Mouse (Mus musculus): ENCODE results near the gene Psen1. TPM values are rescaled to one million over a fixed set of nuclear protein-coding genes. Genes with fewer than 3 reads are reported as not detected.

Psen1 gene
- polyA plus RNA-seq, 1 experiment from 2014 or later, result 72.7 TPM

GRCm38 (mm10) chr12:83781204-83781603 lies 93.3 kb downstream of the Psen1 start:
- Histone ChIP-seq H3K27me3 (ENCODE audit: control insufficient read depth, insufficient read depth, low read depth, low read length) (no peaks in the 10 kb centered on the region), H3K36me3 (ENCODE audit: control insufficient read depth, insufficient read depth, low read length) (no peaks in the 10 kb centered on the region), H3K4me3 (ENCODE audit: low read depth, low read length) (no peak overlapping the region), H3K4me2 (ENCODE audit: low read length) (no peak overlapping the region), H3K4me1 (ENCODE audit: control insufficient read depth, insufficient read depth, low read length) (no peaks in the 10 kb centered on the region), H3K9ac (ENCODE audit: low read depth, low read length) (no peak overlapping the region), H3K9me3 (replicated peaks; ENCODE audit: control insufficient read depth, low read length, poor library complexity, severe bottlenecking) (no peaks in the 10 kb centered on the region), H3K27ac (ENCODE audit: low read length) (no peak overlapping the region)
- 68% methylated on average over 7 of the region's 7 CpGs for WGBS
- ATAC-seq, result no peak

- no peak overlapping the region for H3K9ac ChIP-seq (ENCODE audit: low read depth, low read length)
- H3K4me1 ChIP-seq (ENCODE audit: control insufficient read depth, insufficient read depth, low read length), result no peaks in the 10 kb centered on the region
- no peak for ATAC-seq
- no peak overlapping the region for H3K27ac ChIP-seq (ENCODE audit: low read length)
- WGBS, result 79% methylated on average over 23 of the region's 23 CpGs
- no peak overlapping the region for H3K4me2 ChIP-seq (ENCODE audit: low read length)
- H3K4me3 ChIP-seq (ENCODE audit: low read depth, low read length), result no peak overlapping the region
- H3K27me3 ChIP-seq (ENCODE audit: control insufficient read depth, insufficient read depth, low read depth, low read length), result no peaks in the 10 kb centered on the region
- H3K36me3 ChIP-seq (ENCODE audit: control insufficient read depth, insufficient read depth, low read length), result no peaks in the 10 kb centered on the region
- H3K9me3 ChIP-seq (replicated peaks; ENCODE audit: control insufficient read depth, low read length, poor library complexity, severe bottlenecking), result no peaks in the 10 kb centered on the region
These were observed 93.8 kb downstream of the Psen1 start for GRCm38 (mm10) chr12:83781640-83782278.

GRCm38 (mm10) chr12:83782669-83783068 lies 94.7 kb downstream of the Psen1 start:
- no peaks in the 10 kb centered on the region for H3K9me3 ChIP-seq (replicated peaks; ENCODE audit: control insufficient read depth, low read length, poor library complexity, severe bottlenecking)
- no peak overlapping the region for H3K27ac ChIP-seq (ENCODE audit: low read length)
- H3K4me2 ChIP-seq (ENCODE audit: low read length), result no peak overlapping the region
- ATAC-seq, result no peak
- no peaks in the 10 kb centered on the region for H3K36me3 ChIP-seq (ENCODE audit: control insufficient read depth, insufficient read depth, low read length)
- no peak overlapping the region for H3K4me3 ChIP-seq (ENCODE audit: low read depth, low read length)
- H3K4me1 ChIP-seq (ENCODE audit: control insufficient read depth, insufficient read depth, low read length), result no peaks in the 10 kb centered on the region
- WGBS, result 94% methylated on average over 10 of the region's 10 CpGs
- H3K9ac ChIP-seq (ENCODE audit: low read depth, low read length), result no peak overlapping the region
- H3K27me3 ChIP-seq (ENCODE audit: control insufficient read depth, insufficient read depth, low read depth, low read length), result no peaks in the 10 kb centered on the region

Other genes starting within 250 kb of the Psen1 start
- 19.3 and 20.9 TPM in 2 replicates for gene Dpf3, start 200.4 kb upstream of the Psen1 start, polyA plus RNA-seq (2015; fragmentation: Nextera tagmentation; extraction: Ambion mirVana)
- 46.1 and 50.3 TPM in 2 replicates for gene Dcaf4, start 167.7 kb upstream of the Psen1 start, polyA plus RNA-seq (2015; fragmentation: Nextera tagmentation; extraction: Ambion mirVana)
- gene Zfyve1, start 90.9 kb upstream of the Psen1 start, polyA plus RNA-seq (2015; fragmentation: Nextera tagmentation; extraction: Ambion mirVana), result 27.3 and 28.6 TPM in 2 replicates
- 236 and 262 TPM in 2 replicates for gene Rbm25, start 56.9 kb upstream of the Psen1 start, polyA plus RNA-seq (2015; fragmentation: Nextera tagmentation; extraction: Ambion mirVana)
- gene Papln, start 75.5 kb downstream of the Psen1 start, polyA plus RNA-seq (2015; fragmentation: Nextera tagmentation; extraction: Ambion mirVana), result 0.16 and 0.31 TPM in 2 replicates
- gene Numb, start 233.8 kb downstream of the Psen1 start, polyA plus RNA-seq (2015; fragmentation: Nextera tagmentation; extraction: Ambion mirVana), result 14.2 and 16.7 TPM in 2 replicates

All from midbrain, embryonic 16.5 days (tissue).